Mouse (Mus musculus): Measurements from ENCODE around the gene Mbd3. TPM values are rescaled to one million over a fixed set of nuclear protein-coding genes. Genes with fewer than 3 reads are reported as not detected.
"Not testable (repeated sequence)": the region's sequence is repeated elsewhere in the genome, so short reads cannot be mapped to it uniquely, and the experiment has no call there.

Mbd3 gene
- polyA plus RNA-seq, 1 experiment from 2014 or later: 351 TPM

DNA sequence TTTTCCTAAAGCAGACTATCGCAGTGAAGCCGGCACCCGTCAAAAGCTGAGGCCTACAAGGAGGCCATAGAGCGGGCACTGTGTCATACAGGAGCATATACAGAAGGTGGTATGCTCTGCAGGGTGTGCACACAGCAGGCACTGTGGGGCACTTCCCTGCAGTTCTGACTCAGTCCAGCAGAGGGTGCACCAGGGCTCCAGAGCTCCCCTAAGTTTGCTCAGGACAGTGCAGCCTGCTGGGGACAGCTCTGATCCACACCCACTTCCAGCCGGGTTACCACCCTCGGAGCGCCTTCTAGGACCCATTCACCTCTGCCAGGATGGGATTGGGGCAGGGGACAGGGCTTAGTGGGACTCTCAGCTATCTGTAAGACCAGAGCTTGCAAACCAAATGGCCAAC is 49.1 kb downstream of the Mbd3 start:
- no peaks in the 10 kb centered on the region for H3K36me3 ChIP-seq
- 3% methylated on average over 7 of the region's 7 CpGs for WGBS
- H3K27ac ChIP-seq (replicated peaks): no peak overlapping the region
- peaks cover 100% of the 10 kb centered on the region for H3K27me3 ChIP-seq (ENCODE audit: low read depth, poor library complexity, severe bottlenecking)
- H3K4me1 ChIP-seq: peaks cover 34% of the 10 kb centered on the region
- H3K4me3 ChIP-seq: peak overlapping the region; percentile 11; the same call in 1 of the 2 replicates
- no peaks in the 10 kb centered on the region for H3K9me3 ChIP-seq (replicated peaks)
- peak; percentile 87 for DNase-seq (ENCODE audit: low spot score)

DNA sequence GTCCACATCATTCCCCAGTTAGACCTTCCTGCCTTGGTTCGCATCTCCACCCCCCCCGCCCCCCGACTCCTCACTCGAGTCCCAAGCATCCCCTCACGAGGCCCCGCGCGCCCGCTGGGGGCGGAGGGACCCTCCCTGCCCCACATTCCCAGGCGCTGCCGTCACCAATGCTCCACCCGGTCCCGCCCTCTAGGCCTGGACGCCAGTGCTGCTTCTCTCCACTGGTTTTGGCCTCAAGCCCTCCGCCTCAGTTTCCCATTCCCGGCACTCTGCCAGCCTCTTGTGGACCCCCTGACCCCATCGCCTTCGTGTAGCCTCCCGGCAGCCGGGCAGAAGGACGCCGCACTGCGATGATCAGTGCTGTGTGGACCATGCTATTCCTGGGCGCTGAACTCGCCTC is 50.4 kb downstream of the Mbd3 start:
- Histone ChIP-seq H3K4me3 (peak overlapping the region; percentile 48; the same call in 1 of the 2 replicates), H3K27ac (replicated peaks) (no peak overlapping the region), H3K4me1 (peaks cover 40% of the 10 kb centered on the region), H3K36me3 (no peaks in the 10 kb centered on the region), H3K27me3 (ENCODE audit: low read depth, poor library complexity, severe bottlenecking) (peaks cover 100% of the 10 kb centered on the region), H3K9me3 (replicated peaks) (no peaks in the 10 kb centered on the region)
- DNase-seq (ENCODE audit: low spot score): no peak
- 15% methylated on average over 26 of the region's 26 CpGs for WGBS

GRCm38 (mm10) chr10:80348244-80348781 is 51.0 kb downstream of the Mbd3 start, which contains the start of gene Adamtsl5:
TSS of gene Adamtsl5 (minus strand) at chr10:80348412.
- no peak within 1 kb of the TSS; the same call in 1 of the 2 replicates for H3K27ac ChIP-seq (replicated peaks)
- DNase-seq (ENCODE audit: low spot score): peak; percentile 74
- H3K36me3 ChIP-seq: no peaks in the 10 kb centered on the region
- 1% methylated on average over 42 of the region's 42 CpGs for WGBS
- H3K4me3 ChIP-seq: peak within 1 kb of the TSS; percentile 48
- H3K9me3 ChIP-seq (replicated peaks): no peaks in the 10 kb centered on the region
- peaks cover 47% of the 10 kb centered on the region for H3K4me1 ChIP-seq
- H3K27me3 ChIP-seq (ENCODE audit: low read depth, poor library complexity, severe bottlenecking): peaks cover 100% of the 10 kb centered on the region

DNA sequence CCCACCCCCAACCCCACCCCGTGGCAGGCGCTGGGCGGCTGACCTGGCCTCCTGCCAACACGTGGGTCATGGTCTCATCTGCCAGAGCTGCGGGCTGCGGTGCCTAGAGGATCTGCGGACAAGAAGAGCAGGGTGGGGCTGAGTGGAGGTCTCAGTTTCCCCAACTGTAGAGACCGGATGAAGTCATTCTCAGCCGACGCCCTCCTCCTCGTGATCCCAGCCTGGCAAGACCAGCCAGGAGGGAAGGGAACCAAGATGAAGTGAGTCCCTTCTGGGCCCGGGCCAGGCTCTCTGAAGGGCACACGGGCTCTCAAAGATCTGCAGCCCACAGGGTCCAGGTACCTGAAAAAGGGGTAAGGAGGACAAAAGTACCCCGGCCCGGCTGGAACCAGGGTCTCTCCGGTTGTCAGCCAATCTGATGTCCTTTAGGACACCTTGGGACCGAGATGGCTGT is 51.8 kb downstream of the Mbd3 start:
- Histone ChIP-seq H3K36me3 (no peaks in the 10 kb centered on the region), H3K4me3 (peak overlapping the region; percentile 48), H3K4me1 (peaks cover 55% of the 10 kb centered on the region), H3K27ac (replicated peaks) (no peak overlapping the region), H3K27me3 (ENCODE audit: low read depth, poor library complexity, severe bottlenecking) (peaks cover 100% of the 10 kb centered on the region), H3K9me3 (replicated peaks) (no peaks in the 10 kb centered on the region)
- no peak for DNase-seq (ENCODE audit: low spot score)
- WGBS: 17% methylated on average over 17 of the region's 17 CpGs

DNA sequence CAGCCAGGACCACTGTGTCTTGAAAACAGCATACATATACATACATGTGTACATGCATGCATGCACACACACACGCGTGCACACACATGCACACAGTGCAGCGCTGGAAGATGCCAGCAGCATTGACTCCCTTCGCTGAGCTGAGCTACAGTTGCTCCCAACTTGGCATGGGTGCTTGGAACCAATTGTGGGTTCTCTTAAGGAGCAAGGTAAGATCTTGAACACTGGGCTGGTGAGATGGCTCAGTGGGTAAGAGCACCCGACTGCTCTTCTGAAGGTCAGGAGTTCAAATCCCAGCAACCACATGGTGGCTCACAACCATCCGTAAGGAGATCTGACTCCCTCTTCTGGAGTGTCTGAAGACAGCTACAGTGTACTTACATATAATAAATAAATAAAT is 53.4 kb downstream of the Mbd3 start:
- H3K4me3 ChIP-seq; H3K27ac ChIP-seq (replicated peaks); DNase-seq (ENCODE audit: low spot score); H3K9me3 ChIP-seq (replicated peaks); H3K36me3 ChIP-seq: not testable (repeated sequence)
- 80% methylated on average over 6 of the region's 6 CpGs for WGBS
- H3K27me3 ChIP-seq (ENCODE audit: low read depth, poor library complexity, severe bottlenecking): peaks cover 100% of the 10 kb centered on the region
- H3K4me1 ChIP-seq: peaks cover 71% of the 10 kb centered on the region

DNA sequence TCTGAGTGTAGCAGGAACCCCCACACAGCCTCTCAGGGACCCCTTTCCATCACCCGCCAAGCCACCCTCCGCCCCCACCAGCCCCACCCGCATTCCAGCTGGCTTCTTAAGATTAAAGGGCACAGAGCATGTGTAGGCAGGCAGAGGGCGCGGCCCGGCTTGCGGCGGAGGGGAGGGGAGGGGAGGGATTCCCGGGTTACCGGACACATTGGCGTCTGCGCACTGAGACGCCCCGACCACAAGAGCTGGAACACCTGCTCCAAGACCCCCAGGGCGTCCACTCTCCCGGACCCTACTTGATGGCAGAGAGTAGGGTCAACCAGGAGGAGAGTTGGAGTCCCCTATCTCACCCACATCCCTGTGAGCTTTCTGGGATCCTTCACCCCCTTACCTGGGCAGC is 54.2 kb downstream of the Mbd3 start:
- WGBS: 1% methylated on average over 16 of the region's 16 CpGs
- Histone ChIP-seq H3K36me3 (no peaks in the 10 kb centered on the region), H3K27me3 (ENCODE audit: low read depth, poor library complexity, severe bottlenecking) (peaks cover 100% of the 10 kb centered on the region), H3K4me1 (peaks cover 68% of the 10 kb centered on the region), H3K27ac (replicated peaks) (no peak overlapping the region; the same call in 1 of the 2 replicates), H3K4me3 (peak overlapping the region; percentile 14; the same call in 1 of the 2 replicates), H3K9me3 (replicated peaks) (no peaks in the 10 kb centered on the region)
- DNase-seq (ENCODE audit: low spot score): no peak

GRCm38 (mm10) chr10:80344131-80344661 is 55.2 kb downstream of the Mbd3 start:
- DNase-seq (ENCODE audit: low spot score): no peak
- H3K27me3 ChIP-seq (ENCODE audit: low read depth, poor library complexity, severe bottlenecking): peaks cover 100% of the 10 kb centered on the region
- H3K36me3 ChIP-seq: no peaks in the 10 kb centered on the region
- no peaks in the 10 kb centered on the region for H3K9me3 ChIP-seq (replicated peaks)
- H3K4me1 ChIP-seq: peaks cover 68% of the 10 kb centered on the region
- no peak overlapping the region for H3K27ac ChIP-seq (replicated peaks)
- H3K4me3 ChIP-seq: peak overlapping the region; percentile 9; the same call in 1 of the 2 replicates
- 41% methylated on average over 9 of the region's 9 CpGs for WGBS

DNA sequence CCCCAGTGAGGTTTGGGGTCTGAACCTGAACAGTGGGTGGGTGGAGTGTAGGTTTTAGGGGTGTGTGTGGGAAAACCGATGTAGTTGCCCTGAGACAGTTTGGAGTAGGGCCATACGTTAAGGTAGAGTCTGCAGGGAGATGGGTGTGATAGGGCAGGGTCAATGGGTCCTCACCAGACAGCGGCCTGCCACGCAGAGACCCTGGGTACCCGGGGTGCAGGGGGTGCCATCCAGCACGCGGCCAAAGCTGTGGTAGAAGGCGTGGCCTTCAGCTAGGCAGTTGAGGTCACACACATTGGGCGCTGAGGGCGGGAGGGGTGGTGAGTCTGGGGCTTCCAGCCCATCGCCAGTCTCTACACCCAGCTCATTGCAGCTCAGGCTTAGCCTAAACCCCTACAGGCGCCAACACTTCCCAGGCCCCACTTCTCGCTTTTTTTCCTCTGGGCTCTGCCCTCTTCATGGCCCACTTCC is 55.9 kb downstream of the Mbd3 start:
- Histone ChIP-seq H3K36me3 (no peaks in the 10 kb centered on the region), H3K4me3 (peak overlapping the region; percentile 52), H3K27me3 (ENCODE audit: low read depth, poor library complexity, severe bottlenecking) (peaks cover 96% of the 10 kb centered on the region), H3K27ac (replicated peaks) (0 out of 2 replicates have a peak overlapping the region, but pooled peaks have one; percentile 59), H3K4me1 (peaks cover 61% of the 10 kb centered on the region), H3K9me3 (replicated peaks) (no peaks in the 10 kb centered on the region)
- DNase-seq (ENCODE audit: low spot score): no peak
- WGBS: 27% methylated on average over 13 of the region's 13 CpGs

GRCm38 (mm10) chr10:80342749-80343424 is 56.5 kb downstream of the Mbd3 start:
- Histone ChIP-seq H3K4me1 (peaks cover 55% of the 10 kb centered on the region), H3K4me3 (peak overlapping the region; percentile 52), H3K27ac (replicated peaks) (peak overlapping the region; percentile 59; the same call in 1 of the 2 replicates), H3K9me3 (replicated peaks) (no peaks in the 10 kb centered on the region), H3K36me3 (no peaks in the 10 kb centered on the region), H3K27me3 (ENCODE audit: low read depth, poor library complexity, severe bottlenecking) (peaks cover 95% of the 10 kb centered on the region)
- DNase-seq (ENCODE audit: low spot score): peak; percentile 74
- WGBS: under 1% methylated on average over 27 of the region's 33 CpGs

Small RNA genes within 50 kb of the gene (microRNA-seq; reads per million reads assigned to microRNA genes)
- not detected for gene Gm22721

Other genes starting within 250 kb of the Mbd3 start
- gene Cirbp, start 233.6 kb downstream of the Mbd3 start, polyA plus RNA-seq (2016; fragmentation: Nextera tagmentation; extraction: Ambion mirVana): 91.8 and 135 TPM in 2 replicates
- gene 1600002K03Rik, start 226.6 kb downstream of the Mbd3 start, polyA plus RNA-seq (2016; fragmentation: Nextera tagmentation; extraction: Ambion mirVana): 10.6 and 11.2 TPM in 2 replicates
- 56.6 and 64.5 TPM in 2 replicates for gene Efna2, start 220.1 kb downstream of the Mbd3 start, polyA plus RNA-seq (2016; fragmentation: Nextera tagmentation; extraction: Ambion mirVana)
- 154 and 166 TPM in 2 replicates for gene Mum1, start 173.1 kb downstream of the Mbd3 start, polyA plus RNA-seq (2016; fragmentation: Nextera tagmentation; extraction: Ambion mirVana)
- gene Ndufs7, start 150.4 kb downstream of the Mbd3 start, polyA plus RNA-seq (2016; fragmentation: Nextera tagmentation; extraction: Ambion mirVana): 288 and 314 TPM in 2 replicates
- gene Gamt, start 138.5 kb downstream of the Mbd3 start, polyA plus RNA-seq (2016; fragmentation: Nextera tagmentation; extraction: Ambion mirVana): 32.5 and 35.5 TPM in 2 replicates
- gene Dazap1, start 138.1 kb downstream of the Mbd3 start, polyA plus RNA-seq (2016; fragmentation: Nextera tagmentation; extraction: Ambion mirVana): 43.7 and 50.6 TPM in 2 replicates
- gene Rps15, start 107.1 kb downstream of the Mbd3 start, polyA plus RNA-seq (2016; fragmentation: Nextera tagmentation; extraction: Ambion mirVana): 889 and 1,053 TPM in 2 replicates
- gene Apc2, start 103.6 kb downstream of the Mbd3 start, polyA plus RNA-seq (2016; fragmentation: Nextera tagmentation; extraction: Ambion mirVana): 28.3 and 61.6 TPM in 2 replicates
- 57.3 TPM in 2 replicates for gene 2310011J03Rik, start 79.0 kb downstream of the Mbd3 start, polyA plus RNA-seq (2016; fragmentation: Nextera tagmentation; extraction: Ambion mirVana)
- gene Pcsk4, start 70.1 kb downstream of the Mbd3 start, polyA plus RNA-seq (2016; fragmentation: Nextera tagmentation; extraction: Ambion mirVana): 3.3 and 4.2 TPM in 2 replicates
- 9.1 and 11.5 TPM in 2 replicates for gene Reep6, start 69.6 kb downstream of the Mbd3 start, polyA plus RNA-seq (2016; fragmentation: Nextera tagmentation; extraction: Ambion mirVana)
- gene Adamtsl5, start 51.1 kb downstream of the Mbd3 start, polyA plus RNA-seq (2016; fragmentation: Nextera tagmentation; extraction: Ambion mirVana): 0.48 and 0.91 TPM in 2 replicates
- 0.12 and 0.32 TPM in 2 replicates for gene Plk5, start 43.1 kb downstream of the Mbd3 start, polyA plus RNA-seq (2016; fragmentation: Nextera tagmentation; extraction: Ambion mirVana)
- 6.3 and 6.4 TPM in 2 replicates for gene Mex3d, start 11.9 kb downstream of the Mbd3 start, polyA plus RNA-seq (2016; fragmentation: Nextera tagmentation; extraction: Ambion mirVana)
- 610 and 635 TPM in 2 replicates for gene Uqcr11, start 7.3 kb upstream of the Mbd3 start, polyA plus RNA-seq (2016; fragmentation: Nextera tagmentation; extraction: Ambion mirVana)
- 190 and 191 TPM in 2 replicates for gene Tcf3, start 34.1 kb upstream of the Mbd3 start, polyA plus RNA-seq (2016; fragmentation: Nextera tagmentation; extraction: Ambion mirVana)
- gene Onecut3, start 95.3 kb upstream of the Mbd3 start, polyA plus RNA-seq (2016; fragmentation: Nextera tagmentation; extraction: Ambion mirVana): 1.4 and 2.1 TPM in 2 replicates
- 0.41 and 0.79 TPM in 2 replicates for gene Atp8b3, start 139.6 kb upstream of the Mbd3 start, polyA plus RNA-seq (2016; fragmentation: Nextera tagmentation; extraction: Ambion mirVana)
- gene Rexo1, start 162.0 kb upstream of the Mbd3 start, polyA plus RNA-seq (2016; fragmentation: Nextera tagmentation; extraction: Ambion mirVana): 31.6 and 35.3 TPM in 2 replicates
- 4.8 and 6.1 TPM in 2 replicates for gene Klf16, start 177.8 kb upstream of the Mbd3 start, polyA plus RNA-seq (2016; fragmentation: Nextera tagmentation; extraction: Ambion mirVana)
- gene Abhd17a, start 190.8 kb upstream of the Mbd3 start, polyA plus RNA-seq (2016; fragmentation: Nextera tagmentation; extraction: Ambion mirVana): 86.8 and 87.3 TPM in 2 replicates
- gene Scamp4, start 203.3 kb upstream of the Mbd3 start, polyA plus RNA-seq (2016; fragmentation: Nextera tagmentation; extraction: Ambion mirVana): 91.0 and 94.1 TPM in 2 replicates
- gene Adat3, start 203.3 kb upstream of the Mbd3 start, polyA plus RNA-seq (2016; fragmentation: Nextera tagmentation; extraction: Ambion mirVana): 10.6 and 10.8 TPM in 2 replicates
- 5.6 and 6.4 TPM in 2 replicates for gene Gm49322, start 206.5 kb upstream of the Mbd3 start, polyA plus RNA-seq (2016; fragmentation: Nextera tagmentation; extraction: Ambion mirVana)
- gene Csnk1g2, start 223.3 kb upstream of the Mbd3 start, polyA plus RNA-seq (2016; fragmentation: Nextera tagmentation; extraction: Ambion mirVana): 131 and 151 TPM in 2 replicates

Data from midbrain, embryonic 10.5 days (tissue).